Mouse (Mus musculus) ES-CJ7 (cell line): Measurements from ENCODE around the gene Wipf1.
A peak's percentile ranks its signal among the peaks of the same experiment; 100 is the strongest.
"Not testable (repeated sequence)": the region's sequence is repeated elsewhere in the genome, so short reads cannot be mapped to it uniquely, and the experiment has no call there.

Experiments used
- DNase-seq: peaks from one replicate; pipeline ENCODE4 v3.0.0; 2011; ENCODE audit warnings: low read depth, low spot score

Wipf1 gene

DNA sequence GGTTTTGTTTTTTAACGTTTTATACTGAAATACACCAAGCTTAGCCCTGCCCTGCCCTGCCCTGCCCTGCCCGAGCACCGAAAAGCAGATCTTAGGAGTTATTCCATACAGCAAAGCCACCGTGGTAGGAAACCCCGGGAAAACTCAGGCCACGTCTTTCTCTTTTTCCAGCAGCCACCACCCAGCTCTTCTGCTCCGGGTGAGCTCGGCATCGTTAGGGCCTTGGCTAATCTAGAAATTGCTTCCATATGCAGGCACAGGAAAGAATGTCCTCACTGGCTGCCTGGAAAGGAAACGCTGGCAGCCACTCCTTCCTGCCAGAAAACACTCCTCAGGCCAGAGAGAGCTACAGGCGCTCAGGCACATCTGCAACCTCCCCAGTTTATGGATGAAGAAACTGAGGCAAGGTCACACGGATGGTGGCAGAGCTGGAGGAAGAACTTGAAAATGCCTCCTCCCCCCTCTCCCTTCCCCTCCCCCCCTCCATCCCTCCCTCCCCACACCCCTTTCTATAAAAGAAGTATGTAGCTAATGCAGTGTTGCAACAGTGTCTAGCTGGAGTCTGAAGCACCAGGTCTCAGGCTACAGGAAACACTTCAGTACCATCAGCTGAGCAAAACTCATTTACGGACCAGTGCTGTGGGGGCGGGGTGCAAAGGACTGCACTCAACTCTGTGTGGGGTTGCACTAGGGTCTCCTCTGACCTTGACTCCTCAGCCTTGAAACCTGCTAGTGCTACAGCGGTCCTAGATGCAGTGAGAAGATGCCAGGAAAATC lies 20.1 kb downstream of the Wipf1 start:
- DNase-seq: peak; percentile 14

DNA sequence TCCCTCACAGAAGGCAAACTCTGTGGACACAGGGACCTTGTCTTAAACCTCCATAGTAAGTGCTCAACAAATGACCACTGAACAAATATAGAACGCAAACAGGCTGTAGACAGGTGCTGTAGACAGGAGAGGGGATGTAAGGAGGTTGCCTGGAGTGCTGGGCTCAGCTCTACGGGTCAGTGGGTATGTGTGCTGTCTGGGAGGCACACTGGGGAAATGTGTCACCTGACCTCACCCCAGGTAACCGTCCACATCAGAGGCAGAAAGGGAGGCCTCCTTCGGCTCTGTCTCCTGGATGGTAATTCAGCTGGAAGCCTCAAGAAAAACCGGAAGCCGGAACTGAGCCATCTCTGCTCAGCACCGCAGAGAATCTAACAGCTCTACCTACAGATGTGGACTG lies 21.6 kb downstream of the Wipf1 start:
- no peak for DNase-seq

DNA sequence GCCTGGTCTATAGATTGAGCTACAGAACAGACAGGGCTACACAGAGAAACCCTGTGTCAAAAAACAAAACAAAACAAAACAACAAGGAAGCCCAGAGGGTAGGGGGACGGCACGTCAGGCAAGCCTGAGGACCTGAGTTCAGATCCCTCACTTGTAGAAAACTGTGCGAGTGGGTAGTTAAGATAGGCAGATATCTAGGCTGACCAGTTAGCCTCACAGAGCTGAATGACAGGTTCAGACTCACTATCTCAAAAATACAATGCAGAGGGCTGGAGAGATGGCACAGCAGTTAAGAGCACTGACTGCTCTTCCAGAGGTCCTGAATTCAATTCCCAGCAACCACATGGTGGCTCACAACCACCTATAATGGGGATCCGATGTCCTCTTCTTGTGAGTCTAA lies 23.2 kb downstream of the Wipf1 start:
- not testable (repeated sequence) for DNase-seq

GRCm38 (mm10) chr2:73502863-73503429 lies 26.6 kb downstream of the Wipf1 start:
- DNase-seq: no peak

- no peak for DNase-seq
Measured at GRCm38 (mm10) chr2:73500864-73501263, 28.7 kb downstream of the Wipf1 start.

DNA sequence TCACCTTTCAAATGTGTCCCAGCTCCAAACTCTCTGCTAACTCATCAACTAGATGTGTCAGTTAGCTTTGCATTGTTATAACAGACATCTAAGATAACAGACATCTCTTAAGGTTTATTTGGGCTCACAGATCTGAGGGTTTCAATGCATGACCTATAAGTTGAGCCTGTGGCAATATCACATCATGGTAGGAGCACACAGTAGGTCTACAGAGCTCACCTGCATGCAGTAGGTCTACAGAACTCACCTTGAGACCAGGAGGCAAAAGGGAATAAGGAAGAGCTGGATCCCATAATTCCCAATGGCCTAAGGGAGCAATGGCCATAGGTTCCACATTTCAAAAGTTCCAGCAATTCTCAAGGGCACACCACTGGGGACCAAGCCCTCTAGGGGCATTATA lies 31.2 kb downstream of the Wipf1 start:
- DNase-seq: no peak

GRCm38 (mm10) chr2:73497572-73497971 lies 32.0 kb downstream of the Wipf1 start:
- DNase-seq: no peak

- DNase-seq: no peak
Measured at GRCm38 (mm10) chr2:73496944-73497343, 32.6 kb downstream of the Wipf1 start.

DNA sequence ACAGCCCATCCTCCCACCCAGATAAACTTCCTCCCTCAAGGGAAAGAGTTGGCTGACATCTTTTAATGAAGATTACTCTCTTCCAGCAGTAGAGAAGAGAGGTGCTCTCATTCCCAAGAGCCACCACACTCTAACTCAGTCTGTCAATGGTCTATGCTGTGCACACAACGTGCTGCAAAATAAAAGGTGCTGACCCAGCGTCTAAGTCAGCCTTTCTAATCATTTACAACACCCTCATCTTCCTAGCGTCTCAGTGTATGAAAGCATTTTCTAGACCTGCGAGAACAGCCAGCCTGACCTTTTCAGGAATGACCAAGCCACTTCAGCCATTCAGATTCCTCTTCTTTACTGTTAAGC lies 33.2 kb downstream of the Wipf1 start:
- no peak for DNase-seq

GRCm38 (mm10) chr2:73495617-73496328 lies 33.8 kb downstream of the Wipf1 start:
- DNase-seq: no peak

GRCm38 (mm10) chr2:73493517-73493916 lies 36.0 kb downstream of the Wipf1 start:
- no peak for DNase-seq

- DNase-seq: peak; percentile 40
Measured at GRCm38 (mm10) chr2:73491442-73492241, 37.9 kb downstream of the Wipf1 start.

DNA sequence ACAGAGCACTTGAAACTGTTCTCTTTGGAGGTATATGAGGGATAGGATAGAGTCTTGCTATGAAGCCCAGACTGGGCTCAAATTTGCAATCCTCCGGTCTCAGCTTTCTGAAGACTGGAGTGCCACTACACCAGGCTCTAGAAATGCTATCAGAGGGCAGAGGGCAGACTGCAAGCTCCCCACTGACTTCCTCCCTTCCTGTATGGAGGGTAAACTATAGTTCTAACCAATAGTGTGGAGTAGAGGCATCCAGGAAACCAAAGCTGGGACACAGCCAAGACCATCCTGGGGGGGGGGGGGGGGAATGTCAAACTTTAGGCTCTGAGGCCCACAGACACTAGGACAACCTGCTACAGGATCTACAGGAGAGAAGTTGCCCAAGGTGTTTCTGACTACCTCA lies 39.1 kb downstream of the Wipf1 start:
- DNase-seq: no peak

DNA sequence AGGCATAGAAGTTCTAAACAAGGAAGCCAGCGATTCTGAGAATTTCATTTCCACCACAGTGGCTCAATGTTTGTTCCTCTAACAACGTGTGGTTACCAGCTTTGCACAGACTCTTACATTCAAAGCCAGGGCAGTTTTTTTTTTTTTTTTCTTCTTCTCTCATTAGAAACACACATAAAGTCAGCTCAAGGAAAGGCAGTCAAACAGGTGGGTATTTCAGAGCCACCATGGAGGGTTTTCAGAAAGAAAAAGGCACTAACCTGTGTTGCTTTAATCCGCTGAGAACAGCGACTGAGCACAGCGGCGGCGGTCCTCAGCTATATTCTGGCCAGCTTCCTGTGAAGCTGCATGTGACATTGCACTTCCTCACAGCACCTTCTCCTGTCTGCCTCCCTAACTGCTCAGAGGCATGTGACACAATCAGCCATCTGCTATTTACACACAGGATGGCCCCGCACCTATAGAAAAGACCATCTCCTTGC lies 43.4 kb downstream of the Wipf1 start:
- no peak for DNase-seq

GRCm38 (mm10) chr2:73485236-73486119 lies 44.1 kb downstream of the Wipf1 start:
- DNase-seq: peak; percentile 88

DNA sequence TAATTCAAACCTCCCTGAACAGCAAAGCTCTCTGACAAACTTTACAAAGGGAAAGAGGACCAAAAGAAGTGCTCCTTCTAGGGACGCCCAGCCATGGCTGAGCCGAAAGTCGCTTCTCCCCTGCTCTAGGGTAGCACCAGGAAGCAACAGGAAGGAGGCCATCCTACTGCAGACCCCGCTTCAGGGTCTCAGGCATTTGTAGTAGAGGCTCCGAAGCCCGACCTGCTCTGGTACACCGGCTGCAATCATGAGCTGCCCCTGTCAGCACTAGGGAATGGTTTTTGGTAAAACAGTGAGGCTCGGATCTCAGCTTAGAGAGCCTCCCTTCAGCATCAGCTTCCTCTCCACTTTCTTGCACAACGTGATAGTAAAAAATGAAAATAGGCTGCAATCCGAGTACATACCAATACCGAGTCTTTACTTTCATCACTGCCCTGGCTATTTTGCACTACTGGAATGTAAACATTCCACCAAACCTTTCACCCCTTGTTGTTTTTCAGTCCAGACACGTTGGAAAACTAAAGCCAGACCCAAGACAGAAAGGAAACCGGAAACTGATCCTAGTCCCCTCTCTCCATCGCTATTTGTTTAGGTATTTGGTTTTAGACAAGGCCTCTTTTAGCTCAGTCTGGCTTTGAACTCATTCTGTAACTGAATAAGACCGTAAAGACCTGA lies 44.8 kb downstream of the Wipf1 start:
- DNase-seq: peak; percentile 17

GRCm38 (mm10) chr2:73478805-73479204 lies 50.7 kb downstream of the Wipf1 start:
- DNase-seq: peak; percentile 12

DNA sequence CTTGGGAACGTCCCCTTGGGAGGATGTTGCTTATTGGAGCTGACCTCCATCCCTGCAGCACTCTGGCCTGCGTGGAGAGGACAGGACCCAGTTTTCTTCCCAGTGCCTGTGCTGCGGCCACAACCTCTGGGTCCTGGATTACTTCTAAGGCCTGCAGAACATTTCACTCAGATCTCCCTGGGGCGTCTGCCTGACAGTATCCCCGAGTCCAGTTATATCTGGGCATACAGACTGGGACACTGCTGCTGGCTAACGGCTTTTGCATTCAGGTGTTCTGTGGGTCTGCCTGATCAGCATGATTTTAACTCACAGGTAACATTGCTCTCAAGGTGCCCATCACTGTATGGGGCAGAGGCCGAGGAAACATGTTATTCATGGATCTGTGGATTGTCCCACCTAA lies 52.0 kb downstream of the Wipf1 start:
- DNase-seq: no peak

DNA sequence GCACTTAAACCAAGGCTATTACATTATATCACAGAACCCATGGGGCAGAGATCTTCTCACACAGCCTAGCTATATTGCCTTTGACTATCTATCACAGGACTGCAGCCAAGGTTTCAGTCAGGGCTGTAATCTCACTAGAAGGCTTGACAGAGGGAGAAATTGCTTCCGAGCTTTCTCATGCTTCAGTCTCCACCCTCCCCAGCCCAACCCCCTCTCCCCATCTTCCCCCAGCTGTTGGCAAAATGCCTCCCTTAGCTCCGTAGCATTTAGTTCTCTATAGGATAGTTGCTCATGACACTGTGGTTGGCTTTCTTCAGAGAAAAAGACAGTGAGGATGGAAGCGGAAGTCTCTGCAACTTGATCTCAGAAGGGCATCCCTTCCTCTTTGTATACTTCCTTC lies 54.0 kb downstream of the Wipf1 start:
- no peak for DNase-seq

GRCm38 (mm10) chr2:73472130-73472529 lies 57.4 kb downstream of the Wipf1 start:
- peak; percentile 66 for DNase-seq
